Mouse (Mus musculus) lung, adult 2 months (tissue): ENCODE results near the gene Col24a1. TPM values are rescaled to one million over a fixed set of nuclear protein-coding genes. Genes with fewer than 3 reads are reported as not detected.
A peak's percentile ranks its signal among the peaks of the same experiment; 100 is the strongest.
"Not testable (repeated sequence)": the region's sequence is repeated elsewhere in the genome, so short reads cannot be mapped to it uniquely, and the experiment has no call there.

Experiments used
- DNase-seq: peaks from one replicate; pipeline ENCODE4 v3.0.0; 2022
- H3K4me1 ChIP-seq: fragments of 200-500 bp; 2 replicates; pipeline ENCODE4 v1.6.1; 2011; ENCODE audit warnings: low read length; ENCODE audit not compliant: control insufficient read depth, insufficient read depth
- H3K4me3 ChIP-seq: fragments of 200-500 bp; replicated peaks from 2 replicates; pipeline ENCODE3; 2011; ENCODE audit warnings: low read depth, mild to moderate bottlenecking, control low read depth, low read length; ENCODE audit errors: extremely low read depth
- CTCF ChIP-seq: fragments of 200-500 bp; IDR thresholded peaks from 2 replicates; pipeline ENCODE4 v1.5.1; 2011; ENCODE audit warnings: mild to moderate bottlenecking, low read length, control low read depth; ENCODE audit not compliant: insufficient read depth
- POLR2A ChIP-seq: fragments of 200-500 bp; IDR thresholded peaks from 2 replicates; pipeline ENCODE4 v1.6.1; 2011; ENCODE audit warnings: low read depth, mild to moderate bottlenecking, control low read depth, low read length, borderline replicate concordance; ENCODE audit errors: extremely low read depth
- WGBS: fragments of 180-500 bp; shearing (Covaris S2); methylation state at CpG from one replicate; pipeline ENCODE4 v1.1.7; 2018; 5-methylcytosine and 5-hydroxymethylcytosine counted together
- polyA plus RNA-seq: library from polyadenylated mRNA; depleted of rRNA; stranded (reverse); fragments of >200 nt; gene quantifications from 2 replicates; pipeline ENCODE4 v1.2.3, GENCODE M21; 2012

Gene Col24a1
- polyA plus RNA-seq, 1 experiment = 0.11 TPM

DNA sequence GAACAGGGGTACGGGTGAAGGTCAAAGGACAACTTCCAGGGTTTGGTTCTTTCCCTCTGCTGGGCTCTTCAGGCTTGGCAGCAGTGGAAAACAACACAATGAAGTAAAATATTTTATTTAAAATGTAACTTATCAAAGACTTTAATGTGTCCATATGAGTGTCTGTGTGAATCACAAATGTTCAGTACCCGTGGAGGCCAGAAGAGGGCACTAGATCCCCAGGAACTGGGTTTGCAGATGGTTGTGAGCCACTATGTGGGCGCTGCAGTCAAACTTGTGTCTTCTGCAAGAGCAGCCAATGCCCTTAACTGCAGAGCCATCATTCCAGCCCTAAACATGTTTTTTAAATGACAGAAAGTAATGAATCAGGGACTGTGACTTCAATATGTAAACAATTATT lies 115.8 kb downstream of the Col24a1 start:
- TF ChIP-seq CTCF = peak; percentile 40
- TF ChIP-seq POLR2A = no peak
- 58% methylated on average over 3 of the region's 3 CpGs for WGBS
- DNase-seq = peak; percentile 3

DNA sequence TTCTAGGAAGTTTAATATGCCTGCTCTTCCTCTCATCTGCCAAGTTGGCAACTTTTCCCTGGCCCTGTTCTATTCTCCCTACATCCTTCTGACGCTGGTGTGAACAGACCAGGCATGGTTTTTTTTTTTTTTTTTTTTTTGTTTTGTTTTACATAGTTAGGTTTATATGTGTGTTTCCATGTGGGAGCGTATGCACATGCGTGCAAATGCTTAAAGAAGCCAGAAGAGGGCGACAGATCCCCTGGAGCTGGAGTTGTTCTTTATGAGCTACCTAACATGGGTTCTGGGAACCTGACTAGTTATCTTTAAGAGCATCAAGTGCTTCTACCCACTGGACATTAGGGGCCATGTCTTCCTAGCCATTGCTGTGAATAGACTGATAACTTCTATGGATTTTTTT lies 119.9 kb downstream of the Col24a1 start:
- no peak overlapping the region for H3K4me3 ChIP-seq
- H3K4me1 ChIP-seq = no peaks in the 10 kb centered on the region
- no peak for TF ChIP-seq POLR2A
- no peak for TF ChIP-seq CTCF
- 41% methylated on average over 4 of the region's 4 CpGs for WGBS
- no peak for DNase-seq

More for the DNA sequence above, 115.8 kb downstream of the Col24a1 start:
- no peak overlapping the region for H3K4me3 ChIP-seq
- H3K4me1 ChIP-seq = no peaks in the 10 kb centered on the region

DNA sequence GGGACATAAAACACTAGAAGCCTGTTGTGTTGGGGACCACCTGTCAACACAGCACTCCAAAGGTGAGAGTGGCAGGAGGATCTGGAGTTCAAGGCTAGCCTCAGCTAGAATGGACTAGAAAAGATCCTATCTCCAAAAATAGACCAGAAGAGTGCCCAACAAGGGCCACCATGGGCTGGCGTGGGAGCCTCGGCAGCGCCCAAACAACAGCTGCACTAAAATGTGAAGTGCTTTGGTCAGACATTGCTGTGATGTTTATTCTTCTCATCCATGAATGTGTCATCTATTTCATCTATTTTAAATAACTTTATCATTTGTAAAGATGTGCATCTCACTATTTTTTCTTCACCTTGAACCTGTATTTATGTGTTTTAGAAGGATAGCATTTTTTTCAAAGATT lies 122.1 kb downstream of the Col24a1 start:
- 90% methylated on average over 3 of the region's 3 CpGs for WGBS

DNA sequence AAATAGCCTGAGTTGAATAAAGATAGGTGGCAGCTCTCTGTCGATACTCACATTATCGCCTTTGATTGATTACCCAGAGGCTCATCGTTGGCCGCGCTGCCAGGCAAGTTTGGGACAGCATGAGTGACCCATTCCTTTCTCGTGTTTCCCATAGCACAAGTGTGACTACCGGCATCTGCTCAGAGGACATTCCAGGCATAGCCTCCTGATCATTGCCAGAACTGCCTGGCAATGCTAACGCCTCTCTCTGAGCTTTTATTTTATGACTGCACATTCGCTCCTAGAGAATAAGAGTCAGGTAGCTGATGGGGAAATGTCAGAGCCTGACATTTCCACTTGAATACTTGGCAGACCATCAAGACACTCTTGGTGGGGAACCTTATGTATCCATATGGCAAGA lies 125.5 kb downstream of the Col24a1 start:
- 51% methylated on average over 9 of the region's 9 CpGs for WGBS
- no peak for TF ChIP-seq POLR2A
- H3K4me3 ChIP-seq = no peak overlapping the region
- H3K4me1 ChIP-seq = no peaks in the 10 kb centered on the region
- DNase-seq = no peak

More for the DNA sequence above, 122.1 kb downstream of the Col24a1 start:
- no peaks in the 10 kb centered on the region for H3K4me1 ChIP-seq
- no peak for DNase-seq
- H3K4me3 ChIP-seq = no peak overlapping the region
- no peak for TF ChIP-seq CTCF
- no peak for TF ChIP-seq POLR2A

DNA sequence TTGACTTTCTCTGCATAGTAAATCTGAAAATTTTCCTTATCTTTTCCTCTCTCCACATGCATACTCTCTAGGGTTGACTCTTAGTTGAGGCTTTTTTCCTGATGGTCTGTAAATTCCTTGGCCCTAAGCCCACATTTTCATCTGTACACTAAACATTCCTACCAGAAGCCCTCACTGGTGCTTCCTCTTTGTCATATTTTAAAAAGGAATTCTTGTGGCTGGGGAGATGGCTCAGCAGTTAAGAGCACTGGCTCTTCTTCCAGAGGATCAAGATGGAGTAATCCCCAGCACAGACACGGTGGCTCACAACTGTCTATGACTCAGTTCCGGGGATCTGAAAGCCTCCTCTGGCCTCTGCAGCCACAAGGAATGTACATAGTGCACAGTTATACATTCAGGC lies 128.1 kb downstream of the Col24a1 start:
- Histone ChIP-seq H3K4me3 (no peak overlapping the region), H3K4me1 (no peaks in the 10 kb centered on the region)
- TF ChIP-seq POLR2A = no peak
- no peak for TF ChIP-seq CTCF
- DNase-seq = no peak
- 51% methylated on average over 2 of the region's 2 CpGs for WGBS

DNA sequence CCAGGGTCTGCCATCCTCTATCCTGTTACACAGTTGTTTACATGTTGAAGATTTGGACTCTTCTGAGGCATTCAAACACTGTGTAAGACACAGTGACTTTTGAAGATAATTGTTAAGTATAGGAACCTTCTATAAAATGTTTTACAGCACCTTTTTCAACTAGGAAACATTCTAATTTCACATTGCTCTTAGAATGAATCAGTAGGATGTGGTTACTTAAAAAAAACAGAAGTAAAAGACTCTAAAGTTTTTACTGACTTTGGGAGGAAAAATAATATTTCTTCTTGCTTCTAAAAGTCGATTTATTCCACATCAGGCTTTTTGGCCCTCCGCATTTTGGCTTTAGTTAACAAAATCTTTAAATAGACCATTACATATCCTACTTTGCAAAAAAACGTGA lies 129.8 kb downstream of the Col24a1 start:
- no peaks in the 10 kb centered on the region for H3K4me1 ChIP-seq
- no peak for TF ChIP-seq POLR2A
- no peak for TF ChIP-seq CTCF
- no peak overlapping the region for H3K4me3 ChIP-seq
- DNase-seq = no peak
- 78% methylated on average over 3 of the region's 3 CpGs for WGBS

DNA sequence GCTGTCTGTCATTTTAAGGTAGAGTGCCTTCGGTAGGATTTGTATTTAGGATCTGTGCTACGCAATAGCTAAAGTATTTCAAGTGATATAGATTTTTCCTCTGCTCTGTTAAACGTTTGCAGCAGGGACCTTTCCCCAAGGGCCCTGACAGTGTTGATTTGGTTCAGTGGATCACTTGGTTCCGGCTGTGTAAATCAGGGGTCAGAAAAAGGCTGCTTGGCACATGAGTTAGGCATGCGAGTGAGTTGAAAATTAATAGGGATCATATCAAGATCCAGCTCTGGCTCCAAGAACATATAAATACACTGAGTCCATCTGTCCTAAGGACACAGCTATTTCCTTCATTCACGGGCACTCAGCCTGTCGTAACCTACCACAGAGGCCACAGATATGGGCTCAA lies 146.1 kb downstream of the Col24a1 start:
- TF ChIP-seq POLR2A (no peak), CTCF (no peak)
- Histone ChIP-seq H3K4me1 (no peaks in the 10 kb centered on the region), H3K4me3 (no peak overlapping the region)
- no peak for DNase-seq
- 87% methylated on average over 7 of the region's 7 CpGs for WGBS

DNA sequence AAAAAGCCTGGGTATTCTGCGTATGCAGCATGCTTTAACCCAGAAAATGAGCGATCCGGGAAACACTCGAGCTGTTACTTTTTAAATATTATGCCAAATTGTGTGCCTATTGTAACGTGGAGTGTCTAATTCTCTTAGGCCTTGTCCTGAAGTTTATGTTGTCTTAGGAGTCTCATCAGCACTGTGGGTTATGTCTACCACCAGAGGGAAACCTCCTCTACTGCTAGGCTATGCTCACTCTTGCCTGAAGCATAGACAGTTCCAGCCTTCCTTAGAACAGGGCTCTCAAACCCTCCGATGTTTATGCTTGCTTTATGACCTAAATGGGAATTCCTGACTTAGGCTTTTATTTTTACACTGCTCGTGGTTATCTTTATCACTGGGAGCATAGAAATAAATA lies 146.8 kb downstream of the Col24a1 start:
- Histone ChIP-seq H3K4me1 (no peaks in the 10 kb centered on the region), H3K4me3 (no peak overlapping the region)
- 84% methylated on average over 7 of the region's 7 CpGs for WGBS
- no peak for DNase-seq
- TF ChIP-seq POLR2A (no peak), CTCF (no peak)

DNA sequence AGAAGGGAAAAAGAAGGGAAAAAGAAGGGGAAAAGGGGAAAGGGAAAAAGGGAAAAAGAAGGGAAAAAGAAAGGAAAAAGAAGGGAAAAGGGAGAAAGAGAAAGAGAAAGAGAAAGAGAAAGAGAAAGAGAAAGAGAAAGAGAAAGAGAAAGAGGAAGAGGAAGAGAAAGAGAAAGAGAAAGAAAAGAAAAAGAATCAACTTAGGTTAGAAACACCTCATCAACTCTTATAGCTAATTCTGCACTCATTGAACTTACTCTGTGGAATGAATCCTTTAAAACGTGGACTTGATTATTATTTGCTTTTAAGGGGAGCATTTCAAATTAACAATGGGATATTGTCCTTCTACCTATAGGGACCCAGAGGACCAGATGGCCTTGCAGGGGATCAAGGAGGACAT lies 148.7 kb downstream of the Col24a1 start:
- 55% methylated on average over 1 of the region's 1 CpGs for WGBS
- no peak overlapping the region for H3K4me3 ChIP-seq
- H3K4me1 ChIP-seq = no peaks in the 10 kb centered on the region
- TF ChIP-seq POLR2A (no peak), CTCF (no peak)
- no peak for DNase-seq

DNA sequence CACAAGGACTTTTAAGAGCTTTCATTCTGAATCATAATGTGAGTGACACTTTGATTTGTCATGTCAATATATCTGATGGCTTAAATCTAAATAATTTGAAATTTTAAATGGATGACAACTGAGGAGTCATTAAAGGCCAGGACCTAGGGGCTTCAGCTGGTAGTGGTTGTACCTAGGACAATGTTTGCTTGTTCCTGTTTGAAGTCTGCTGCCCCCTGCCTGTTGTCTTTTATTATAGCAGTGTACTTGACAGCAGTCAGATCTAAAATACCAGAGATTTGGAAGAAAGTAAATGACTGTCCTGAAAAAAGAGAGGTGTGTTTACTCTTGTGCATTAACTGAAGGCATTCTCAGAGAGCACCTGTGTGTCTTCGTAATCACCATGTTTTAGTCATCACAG lies 150.0 kb downstream of the Col24a1 start:
- WGBS = 88% methylated on average over 1 of the region's 1 CpGs
- no peak for DNase-seq
- TF ChIP-seq POLR2A (no peak), CTCF (no peak)
- Histone ChIP-seq H3K4me3 (no peak overlapping the region), H3K4me1 (no peaks in the 10 kb centered on the region)

DNA sequence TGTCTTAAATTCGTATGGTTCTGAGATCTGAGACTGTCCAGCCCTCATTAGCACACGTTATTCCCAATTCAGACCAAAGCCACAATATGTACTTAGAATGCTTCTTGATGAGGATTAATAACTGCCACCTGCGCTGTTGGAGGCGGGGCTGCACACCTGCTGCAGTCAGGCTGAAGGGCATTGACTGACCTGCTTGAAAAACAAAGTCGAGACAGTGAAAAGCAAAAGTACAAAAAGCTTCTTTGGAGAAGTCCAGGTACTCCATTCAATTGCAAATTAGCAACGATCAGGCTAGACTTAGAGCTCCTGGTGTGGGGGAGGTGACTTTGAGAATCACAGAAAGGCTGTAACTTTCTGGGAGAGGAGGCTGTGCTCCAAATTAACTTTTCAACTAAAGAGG lies 150.9 kb downstream of the Col24a1 start:
- not testable (repeated sequence) for H3K4me1 ChIP-seq, H3K4me3 ChIP-seq, DNase-seq
- 75% methylated on average over 6 of the region's 6 CpGs for WGBS
